In the genomic region with DNA sequence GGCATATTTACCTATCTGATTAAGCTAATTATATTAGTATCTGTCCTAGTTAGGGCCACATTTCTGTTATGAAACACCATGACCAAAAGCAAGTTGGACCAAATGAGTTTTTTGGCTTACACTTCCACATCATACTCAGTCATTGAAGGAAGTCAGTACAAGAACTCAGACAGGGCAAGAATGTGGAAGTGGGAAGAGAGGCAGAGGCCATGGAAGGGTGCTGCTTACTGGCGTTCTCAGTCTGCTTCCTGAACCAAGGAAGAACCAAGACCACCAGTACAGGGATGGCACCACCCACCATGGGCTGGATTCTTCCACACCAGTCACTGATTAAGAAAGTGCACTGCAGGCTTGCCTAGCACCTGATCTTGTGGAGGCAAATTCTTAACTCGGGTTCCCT, we compare ENCODE assay signal across 16 mouse cellular contexts.
"Had no signal": no experiment of that assay in that cellular context is flagged by ENCODE, and none has a peak within 500 bp of the region (broad histone marks: within the 10 kb centered on the region; RNA-seq: fewer than 3 reads in every experiment).

No protein-coding gene starts in this region.

- ATAC-seq: midbrain, embryonic 16.5 days had no signal

- H3K9me3 ChIP-seq: midbrain, embryonic 10.5 days; midbrain, embryonic 12.5 days; neural tube, embryonic 12.5 days; stomach, embryonic 15.5 days had no signal

- DNase-seq: lung, adult 18-20 months; lung, embryonic 14.5 days; lung, postnatal 10 days; lung, postnatal 4 days; midbrain, embryonic 14.5 days; right cerebral cortex, postnatal 14 days; thymus, adult 2 months; thymus, postnatal 25 days; thymus, postnatal 4 days had no signal

- H3K36me3 ChIP-seq: midbrain, embryonic 10.5 days; midbrain, embryonic 12.5 days; stomach, embryonic 15.5 days had no signal

- H3K27me3 ChIP-seq: midbrain, embryonic 12.5 days; neural tube, embryonic 12.5 days; stomach, embryonic 15.5 days had no signal

- H3K4me2 ChIP-seq: lung, embryonic 14.5 days; midbrain, embryonic 12.5 days; neural tube, embryonic 12.5 days; stomach, embryonic 15.5 days had no signal

- H3K4me3 ChIP-seq: midbrain, embryonic 10.5 days; midbrain, embryonic 12.5 days; myocyte; neural tube, embryonic 12.5 days; stomach, embryonic 15.5 days had no signal

- H3K4me1 ChIP-seq: midbrain, embryonic 10.5 days; midbrain, embryonic 12.5 days; neural tube, embryonic 12.5 days; stomach, embryonic 15.5 days had no signal

- H3K27ac ChIP-seq: midbrain, embryonic 10.5 days; midbrain, embryonic 12.5 days; neural tube, embryonic 12.5 days; stomach, embryonic 15.5 days; stomach, postnatal 0 days had no signal

- H3K9ac ChIP-seq: lung, embryonic 14.5 days; midbrain, embryonic 12.5 days; neural tube, embryonic 12.5 days; stomach, embryonic 15.5 days had no signal
